Mouse (Mus musculus) C2C12 (cell line): Measurements from ENCODE around the gene Casq1. TPM values are rescaled to one million over a fixed set of nuclear protein-coding genes. Genes with fewer than 3 reads are reported as not detected.

ENCODE experiments used
- H3K27me3 ChIP-seq: one replicate; pipeline ENCODE4 v1.6.1; 2011; ENCODE audit not compliant: control insufficient read depth, insufficient read depth, insufficient read length
- H3K36me3 ChIP-seq: one replicate; pipeline ENCODE4 v1.6.1; 2011; ENCODE audit not compliant: control insufficient read depth, insufficient read depth
- H3K4me3 ChIP-seq: one replicate; pipeline ENCODE4 v1.5.1; 2011; ENCODE audit warnings: mild to moderate bottlenecking, control low read depth; ENCODE audit not compliant: poor library complexity, insufficient read depth, severe bottlenecking
- H3K79me2 ChIP-seq: one replicate; pipeline ENCODE4 v1.6.1; 2011; ENCODE audit not compliant: control insufficient read depth, insufficient read depth
- H3K79me3 ChIP-seq: one replicate; pipeline ENCODE4 v1.6.1; 2011; ENCODE audit warnings: low read depth, control low read depth
- H3ac ChIP-seq: one replicate; pipeline ENCODE3; 2011; ENCODE audit warnings: low read depth; ENCODE audit not compliant: control insufficient read depth, insufficient read length
- CEBPB ChIP-seq: IDR thresholded peaks from one replicate; pipeline ENCODE4 v1.6.1; 2011; ENCODE audit warnings: low read depth, mild to moderate bottlenecking, control low read depth, moderate library complexity
- CTCF ChIP-seq: IDR thresholded peaks from one replicate; pipeline ENCODE4 v1.5.1; 2011; ENCODE audit not compliant: control insufficient read depth, insufficient read depth, insufficient read length
- FOSL1 ChIP-seq: IDR thresholded peaks from one replicate; pipeline ENCODE4 v1.8.0; 2011; ENCODE audit warnings: mild to moderate bottlenecking, low read length; ENCODE audit not compliant: poor library complexity, insufficient read depth, severe bottlenecking
- MAX ChIP-seq: IDR thresholded peaks from one replicate; pipeline ENCODE4 v1.6.1; 2011; ENCODE audit warnings: mild to moderate bottlenecking, control low read depth
- MYOD1 ChIP-seq: IDR thresholded peaks from one replicate; pipeline ENCODE4 v1.6.1; 2011; ENCODE audit warnings: low read depth; ENCODE audit not compliant: control insufficient read depth, insufficient read length
- MYOG ChIP-seq: IDR thresholded peaks from one replicate; pipeline ENCODE4 v1.6.1; 2011; ENCODE audit not compliant: control insufficient read depth, insufficient read length; ENCODE audit errors: extremely low read depth
- USF1 ChIP-seq: IDR thresholded peaks from one replicate; pipeline ENCODE4 v1.6.1; 2011; ENCODE audit warnings: low read depth, mild to moderate bottlenecking, control low read depth, moderate library complexity
- polyA plus RNA-seq: library from polyadenylated mRNA; unstranded; fragments of >200 nt; fragmentation: generic; extraction: Trizol; gene quantifications from one replicate; pipeline ENCODE4 v1.2.1, GENCODE M21; 2012; ENCODE audit warnings: missing spikeins

Gene Casq1
- polyA plus RNA-seq, 1 experiment = 0.12 TPM

DNA sequence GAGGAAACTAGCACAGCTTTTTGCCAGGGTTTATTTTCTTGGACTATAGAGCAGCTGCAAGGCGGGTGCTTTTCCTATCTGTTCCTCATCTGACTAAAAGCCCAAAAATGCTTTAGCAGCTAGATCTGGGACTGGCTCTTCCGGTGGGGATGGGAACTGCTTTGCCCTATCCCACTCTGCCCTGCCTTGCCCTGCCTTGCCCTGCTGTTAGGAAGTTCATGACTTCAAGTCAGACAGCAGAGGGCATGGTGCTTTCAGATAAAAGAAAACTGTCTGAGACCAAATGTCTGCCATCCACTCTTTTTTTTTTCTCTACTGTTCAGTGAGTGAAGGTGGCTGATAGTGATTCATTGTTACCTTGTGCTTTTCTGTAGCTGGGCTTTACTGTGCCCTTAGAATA is 28.1 kb downstream of the Casq1 start:
- Histone ChIP-seq H3ac (no peak overlapping the region), H3K27me3 (no peaks in the 10 kb centered on the region), H3K79me2 (no peaks in the 10 kb centered on the region), H3K36me3 (peaks cover 82% of the 10 kb centered on the region), H3K79me3 (no peaks in the 10 kb centered on the region), H3K4me3 (no peak overlapping the region)
- no peak for TF ChIP-seq USF1
- TF ChIP-seq CEBPB = no peak
- no peak for TF ChIP-seq MYOG
- TF ChIP-seq MYOD1 = no peak
- no peak for TF ChIP-seq FOSL1

DNA sequence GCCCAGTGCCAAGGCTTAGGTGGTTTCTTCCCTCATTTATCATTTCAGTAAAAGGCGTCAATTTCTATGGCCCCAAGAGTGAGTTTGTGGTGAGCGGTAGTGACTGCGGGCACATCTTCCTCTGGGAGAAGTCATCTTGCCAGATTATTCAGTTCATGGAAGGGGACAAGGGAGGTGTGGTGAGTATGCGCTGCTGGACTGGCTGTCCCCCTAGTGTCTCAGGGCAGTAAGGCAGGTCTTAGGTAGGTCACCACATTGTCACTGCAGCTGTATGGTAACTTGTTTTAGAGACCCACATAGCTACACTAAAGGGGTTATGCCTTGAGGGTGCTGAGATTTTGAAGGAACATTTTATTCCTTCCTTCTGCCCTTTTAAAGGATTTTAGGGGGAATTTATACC is 30.8 kb downstream of the Casq1 start:
- no peaks in the 10 kb centered on the region for H3K27me3 ChIP-seq
- H3ac ChIP-seq = no peak overlapping the region
- peaks cover 78% of the 10 kb centered on the region for H3K36me3 ChIP-seq
- H3K79me2 ChIP-seq = no peaks in the 10 kb centered on the region
- H3K79me3 ChIP-seq = no peaks in the 10 kb centered on the region
- H3K4me3 ChIP-seq = no peak overlapping the region
- TF ChIP-seq CTCF (peak; percentile 13), FOSL1 (no peak)

DNA sequence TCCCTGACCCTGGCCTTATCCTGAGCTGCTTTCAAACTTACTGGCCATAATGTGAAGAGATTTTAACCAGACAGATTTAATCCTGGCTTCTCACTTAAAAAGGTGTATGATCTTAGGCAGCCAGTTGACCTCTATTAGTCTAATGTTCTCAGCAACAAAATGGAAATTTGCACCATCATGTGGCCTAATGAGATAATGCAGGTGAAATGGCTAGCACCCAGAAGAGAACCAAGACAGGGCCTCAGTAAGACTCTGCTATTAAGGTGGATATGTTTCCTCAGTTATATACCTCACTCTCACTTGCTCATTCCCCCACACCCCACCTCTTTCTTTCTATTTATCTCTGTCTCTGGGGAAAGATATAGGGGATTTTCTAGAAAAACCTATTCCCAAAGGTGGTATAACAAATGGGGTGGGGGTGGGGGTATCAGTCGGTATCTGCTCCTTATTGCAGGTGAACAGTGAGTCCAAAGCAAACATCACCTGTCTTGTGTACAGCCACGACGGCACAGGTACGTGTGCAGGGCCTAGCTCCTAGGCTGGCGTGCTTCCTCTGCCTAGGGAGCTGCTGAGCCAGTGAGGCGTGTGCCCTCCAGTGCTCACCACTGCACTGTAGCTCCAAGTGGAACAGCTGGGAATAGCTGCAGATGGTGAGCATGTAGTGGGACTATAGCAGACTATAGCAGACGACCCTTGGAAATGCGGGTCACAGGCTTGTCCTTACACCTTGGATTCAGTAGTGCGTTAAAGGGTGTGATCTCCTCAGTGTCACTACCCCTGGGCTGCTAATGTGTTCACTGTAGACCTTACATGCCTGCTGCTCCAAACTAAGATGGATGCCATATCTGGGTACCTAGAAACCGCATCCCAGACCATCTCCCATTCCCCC is 33.0 kb downstream of the Casq1 start:
- no peaks in the 10 kb centered on the region for H3K27me3 ChIP-seq
- peaks cover 67% of the 10 kb centered on the region for H3K36me3 ChIP-seq
- no peak overlapping the region for H3ac ChIP-seq
- no peaks in the 10 kb centered on the region for H3K79me2 ChIP-seq
- H3K79me3 ChIP-seq = no peaks in the 10 kb centered on the region
- H3K4me3 ChIP-seq = no peak overlapping the region
- TF ChIP-seq USF1 = no peak
- TF ChIP-seq FOSL1 = no peak
- TF ChIP-seq MYOG = no peak
- TF ChIP-seq MAX = no peak
- no peak for TF ChIP-seq MYOD1
- no peak for TF ChIP-seq CEBPB
- TF ChIP-seq CTCF = no peak

DNA sequence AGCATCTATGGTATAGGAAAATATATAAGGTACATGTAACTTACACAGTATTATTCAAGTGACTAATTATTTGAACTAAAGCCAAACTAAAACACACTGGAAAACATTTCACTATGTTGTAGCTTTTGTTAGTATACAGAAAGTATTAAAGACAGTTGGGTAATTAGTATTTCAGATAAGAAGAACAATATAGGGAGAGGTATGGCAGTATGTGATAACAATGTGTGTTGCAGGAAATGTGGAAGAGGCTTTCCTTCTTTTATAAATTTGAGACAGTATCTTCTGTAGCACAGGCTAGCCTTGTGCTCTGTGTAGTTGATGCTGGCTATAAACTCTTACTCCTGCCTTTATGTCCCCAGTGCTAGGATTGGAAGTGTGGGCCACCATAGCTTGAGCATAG is 35.8 kb downstream of the Casq1 start:
- H3K4me3 ChIP-seq = no peak overlapping the region
- no peak for TF ChIP-seq MYOD1
- no peak for TF ChIP-seq MYOG
- no peak for TF ChIP-seq CTCF
- TF ChIP-seq FOSL1 = no peak
- no peak for TF ChIP-seq CEBPB
- no peak for TF ChIP-seq MAX
- TF ChIP-seq USF1 = no peak
- H3K36me3 ChIP-seq = peaks cover 70% of the 10 kb centered on the region

DNA sequence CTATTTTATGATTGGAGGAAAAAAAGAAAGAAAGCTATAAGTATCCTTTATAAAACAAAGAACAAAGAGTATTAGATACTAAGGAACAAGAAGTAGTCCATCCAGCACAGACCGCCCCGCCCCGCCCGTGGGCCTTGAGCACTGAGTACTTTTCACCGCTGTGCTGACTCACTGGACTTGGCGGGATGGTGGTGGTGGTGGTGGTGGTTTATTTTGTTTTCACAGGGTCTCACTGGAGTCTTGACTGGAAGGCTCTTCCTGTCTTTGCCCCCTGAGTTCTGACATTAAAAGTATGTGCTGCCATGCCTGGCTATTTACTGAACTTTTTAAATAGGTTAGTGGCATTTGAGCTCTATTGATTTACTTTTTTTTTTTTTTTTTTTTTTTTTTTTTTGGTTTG is 36.6 kb downstream of the Casq1 start:
- no peak overlapping the region for H3K4me3 ChIP-seq
- no peaks in the 10 kb centered on the region for H3K79me3 ChIP-seq
- no peaks in the 10 kb centered on the region for H3K79me2 ChIP-seq
- H3ac ChIP-seq = no peak overlapping the region
- peaks cover 65% of the 10 kb centered on the region for H3K36me3 ChIP-seq
- no peaks in the 10 kb centered on the region for H3K27me3 ChIP-seq
- TF ChIP-seq MAX = no peak
- no peak for TF ChIP-seq MYOG
- TF ChIP-seq CTCF = no peak
- TF ChIP-seq CEBPB = no peak
- TF ChIP-seq MYOD1 = no peak
- no peak for TF ChIP-seq USF1
- TF ChIP-seq FOSL1 = no peak

More for the DNA sequence above, 35.8 kb downstream of the Casq1 start:
- Histone ChIP-seq H3K79me3 (no peaks in the 10 kb centered on the region), H3K27me3 (no peaks in the 10 kb centered on the region), H3ac (no peak overlapping the region), H3K79me2 (no peaks in the 10 kb centered on the region)

DNA sequence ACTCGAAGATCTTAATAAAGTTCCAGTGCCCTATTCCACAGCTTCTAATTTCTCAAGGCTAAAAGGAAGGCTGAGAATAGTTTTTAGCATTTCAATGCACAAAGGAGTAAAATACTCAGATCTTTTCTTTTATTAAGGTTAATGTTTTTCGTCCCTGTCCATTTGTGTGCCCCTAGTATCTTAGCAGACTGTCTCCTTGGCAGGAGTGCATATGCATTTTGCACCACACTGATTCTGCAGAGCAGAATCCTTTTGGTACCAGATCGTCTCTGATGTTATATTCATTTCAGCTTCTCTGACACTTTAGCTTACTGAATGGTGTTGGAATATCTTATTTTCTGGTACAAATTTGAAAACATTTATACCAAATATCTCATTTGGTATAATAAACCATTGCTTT is 37.9 kb downstream of the Casq1 start:
- Histone ChIP-seq H3K79me2 (no peaks in the 10 kb centered on the region), H3K36me3 (peaks cover 59% of the 10 kb centered on the region), H3K79me3 (no peaks in the 10 kb centered on the region), H3ac (no peak overlapping the region), H3K4me3 (no peak overlapping the region), H3K27me3 (no peaks in the 10 kb centered on the region)
- TF ChIP-seq CTCF = no peak
- TF ChIP-seq FOSL1 = no peak
- no peak for TF ChIP-seq MAX
- TF ChIP-seq MYOD1 = no peak
- TF ChIP-seq MYOG = no peak
- no peak for TF ChIP-seq USF1
- no peak for TF ChIP-seq CEBPB
